In the genomic region with DNA sequence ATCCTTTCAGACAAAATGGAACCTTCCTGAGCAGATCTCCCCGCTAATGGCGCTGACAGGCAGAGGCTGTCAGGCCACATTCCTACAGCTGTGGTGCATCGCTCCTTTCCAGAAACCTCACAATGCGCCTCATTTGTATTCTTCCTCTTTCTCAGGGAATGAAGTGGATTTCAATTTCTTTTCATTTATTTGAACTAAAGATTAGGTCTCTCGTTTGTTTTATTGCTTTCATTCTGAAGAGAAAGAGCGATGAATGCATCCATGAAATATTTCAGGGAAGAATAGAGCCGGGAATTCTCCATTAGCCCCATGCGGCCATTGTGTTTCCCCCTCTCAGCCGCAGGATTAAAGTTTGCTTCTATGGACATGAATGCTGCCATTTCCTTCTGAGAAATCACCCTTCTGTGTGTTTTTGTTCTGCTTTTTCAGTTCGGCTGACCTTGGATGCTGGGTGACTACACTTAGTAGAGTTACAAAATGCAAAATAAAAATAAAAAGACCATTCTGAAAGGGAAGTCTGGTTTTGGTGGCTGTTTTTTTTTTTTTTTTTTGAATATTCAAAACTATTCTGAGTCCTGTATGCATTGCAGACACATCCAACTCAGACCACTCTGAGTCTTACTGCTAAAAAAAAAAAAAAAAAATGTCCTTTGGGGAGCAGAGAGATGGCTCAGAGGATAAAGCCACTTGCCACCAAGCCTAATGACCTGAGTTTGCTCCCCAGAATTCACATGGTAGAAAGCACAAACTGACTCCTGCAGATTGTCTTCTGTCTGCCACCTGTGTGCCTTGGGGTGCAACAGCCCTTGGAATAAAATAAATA, we compare ENCODE assay signal across 10 mouse cellular contexts.
A peak's percentile ranks its signal among the peaks of the same experiment; 100 is the strongest.
DNase-seq lines count a peak whose midpoint lies in the region; ATAC-seq and TF ChIP-seq lines count a peak whose summit lies in the region.
"Had no signal": no experiment of that assay in that cellular context is flagged by ENCODE, and none has a peak within 500 bp of the region (broad histone marks: within the 10 kb centered on the region; RNA-seq: fewer than 3 reads in every experiment).

No protein-coding gene starts in this region.

- H3K4me3 ChIP-seq in layer of hippocampus, adult 2 months, result no peak overlapping the region
- no peak overlapping the region for H3K4me3 ChIP-seq in forebrain, embryonic 11.5 days (ENCODE audit: low read depth, low read length)
- no peak overlapping the region for H3K4me3 ChIP-seq in hindbrain, embryonic 16.5 days (ENCODE audit: low read length)
- no peak overlapping the region for H3K4me3 ChIP-seq in neural tube, embryonic 13.5 days
- H3K4me3 ChIP-seq: kidney, embryonic 15.5 days had no signal

- H3K9me3 ChIP-seq in forebrain, embryonic 11.5 days (ENCODE audit: control insufficient read depth, low read length), result no peaks in the 10 kb centered on the region
- H3K9me3 ChIP-seq in hindbrain, embryonic 16.5 days (ENCODE audit: control insufficient read depth, low read length), result no peaks in the 10 kb centered on the region
- H3K9me3 ChIP-seq in neural tube, embryonic 13.5 days, result no peaks in the 10 kb centered on the region
- H3K9me3 ChIP-seq: kidney, embryonic 15.5 days had no signal

- peak overlapping the region; percentile 55; the same call in 1 of the 2 replicates for H3K27ac ChIP-seq in layer of hippocampus, adult 2 months
- peak overlapping the region; percentile 82 for H3K27ac ChIP-seq in forebrain, embryonic 11.5 days (ENCODE audit: low read depth, low read length)
- no peak overlapping the region; the same call in 1 of the 2 replicates for H3K27ac ChIP-seq in hindbrain, embryonic 16.5 days (ENCODE audit: low read depth, low read length)
- peak overlapping the region; percentile 54 for H3K27ac ChIP-seq in neural tube, embryonic 13.5 days (replicated peaks)
- H3K27ac ChIP-seq: kidney, embryonic 15.5 days had no signal

- peaks cover 7% of the 10 kb centered on the region for H3K4me1 ChIP-seq in forebrain, embryonic 11.5 days (replicated peaks; ENCODE audit: control insufficient read depth, insufficient read depth, low read length)
- no peaks in the 10 kb centered on the region for H3K4me1 ChIP-seq in hindbrain, embryonic 16.5 days (ENCODE audit: control insufficient read depth, insufficient read depth, low read depth, low read length)
- peaks cover 13% of the 10 kb centered on the region for H3K4me1 ChIP-seq in neural tube, embryonic 13.5 days (replicated peaks)
- H3K4me1 ChIP-seq: kidney, embryonic 15.5 days had no signal

- no peaks in the 10 kb centered on the region for H3K36me3 ChIP-seq in forebrain, embryonic 11.5 days (ENCODE audit: control insufficient read depth, insufficient read depth, low read length)
- H3K36me3 ChIP-seq in hindbrain, embryonic 16.5 days (ENCODE audit: control insufficient read depth, insufficient read depth, low read length), result no peaks in the 10 kb centered on the region
- no peaks in the 10 kb centered on the region for H3K36me3 ChIP-seq in neural tube, embryonic 13.5 days
- H3K36me3 ChIP-seq: kidney, embryonic 15.5 days had no signal

- DNase-seq in layer of hippocampus, adult 2 months (ENCODE audit: low spot score in 2 of 2), result no peak
- DNase-seq in layer of hippocampus, adult 8-10 months (ENCODE audit: low spot score in 2 of 2), result no peak
- peak; percentile 72 for DNase-seq in forebrain, embryonic 11.5 days (ENCODE audit: low spot score)
- DNase-seq in right cerebral cortex, adult 18-20 months, result no peak
- DNase-seq in kidney, postnatal 10 days, result no peak
- no peak for DNase-seq in urinary bladder, postnatal 25 days (ENCODE audit: low spot score)
- DNase-seq: cerebellum, adult 2 months had no signal

- H3K9ac ChIP-seq in forebrain, embryonic 11.5 days (ENCODE audit: low read length), result no peak overlapping the region
- no peak overlapping the region for H3K9ac ChIP-seq in hindbrain, embryonic 16.5 days (ENCODE audit: low read depth, low read length)
- peak overlapping the region; percentile 26; the same call in 1 of the 2 replicates for H3K9ac ChIP-seq in neural tube, embryonic 13.5 days
- H3K9ac ChIP-seq: kidney, embryonic 15.5 days had no signal

- WGBS in forebrain, embryonic 11.5 days, result 12% methylated on average over 10 of the region's 10 CpGs
- WGBS in hindbrain, embryonic 16.5 days, result 12% methylated on average over 10 of the region's 10 CpGs
- WGBS in neural tube, embryonic 13.5 days, result 20% methylated on average over 10 of the region's 10 CpGs

- no peak for TF ChIP-seq CTCF in layer of hippocampus, adult 2 months (conservative IDR thresholded peaks at IDR 0.05)

- no peak overlapping the region for H3K4me2 ChIP-seq in forebrain, embryonic 11.5 days (ENCODE audit: low read depth, low read length, severe bottlenecking)
- H3K4me2 ChIP-seq in hindbrain, embryonic 16.5 days (ENCODE audit: low read length), result no peak overlapping the region
- no peak overlapping the region; the same call in 1 of the 2 replicates for H3K4me2 ChIP-seq in neural tube, embryonic 13.5 days
- H3K4me2 ChIP-seq: kidney, embryonic 15.5 days had no signal

- no peaks in the 10 kb centered on the region for H3K27me3 ChIP-seq in forebrain, embryonic 11.5 days (ENCODE audit: control insufficient read depth, insufficient read depth, low read length)
- no peaks in the 10 kb centered on the region for H3K27me3 ChIP-seq in hindbrain, embryonic 16.5 days (replicated peaks; ENCODE audit: control insufficient read depth, insufficient read depth, low read length)
- no peaks in the 10 kb centered on the region for H3K27me3 ChIP-seq in neural tube, embryonic 13.5 days
- H3K27me3 ChIP-seq: kidney, embryonic 15.5 days had no signal

- peak; percentile 87 for ATAC-seq in forebrain, embryonic 11.5 days (replicated peaks; ENCODE audit: low FRiP score)
- ATAC-seq in hindbrain, embryonic 16.5 days, result peak; percentile 56; the same call in 1 of the 2 replicates
- peak; percentile 33; the same call in 1 of the 2 replicates for ATAC-seq in neural tube, embryonic 13.5 days (ENCODE audit: low read depth)

Comparison
In these comparisons a context has a peak if more than half of its experiments do, and no peak if none do; other contexts are left out.
1. ATAC-seq: peak in every context shown above with its lines; median percentile 87 in forebrain, embryonic 11.5 days; 56 in hindbrain, embryonic 16.5 days; 33 in neural tube, embryonic 13.5 days.